Mouse (Mus musculus): Measurements from ENCODE around the gene Dmd.

- TF ChIP-seq HCFC1 (IDR thresholded peaks at IDR 0.05; ENCODE audit: borderline replicate concordance, insufficient read depth, low read length) (no peak), ZNF384 (IDR thresholded peaks at IDR 0.05; ENCODE audit: low read depth, low read length) (no peak), ZC3H11A (IDR thresholded peaks at IDR 0.05; ENCODE audit: borderline replicate concordance, low read depth, low read length) (no peak), MAFK (IDR thresholded peaks at IDR 0.05; ENCODE audit: insufficient read depth, low read depth, low read length) (no peak)
Observed at GRCm38 (mm10) chrX:84436556-84436955, 1487.9 kb downstream of the Dmd start.
